Mouse (Mus musculus): Measurements from ENCODE around the gene Slc44a5. TPM values are rescaled to one million over a fixed set of nuclear protein-coding genes. Genes with fewer than 3 reads are reported as not detected.

Slc44a5 gene
- polyA plus RNA-seq, 1 experiment from 2014 or later: 9.2 TPM

GRCm38 (mm10) chr3:154300006-154300405, 326.8 kb downstream of the Slc44a5 start:
- Histone ChIP-seq H3K9me3 (ENCODE audit: control insufficient read depth, low read length) (no peaks in the 10 kb centered on the region), H3K27me3 (ENCODE audit: control insufficient read depth, insufficient read depth, low read length) (no peaks in the 10 kb centered on the region), H3K4me3 (ENCODE audit: low read depth, low read length) (no peak overlapping the region), H3K4me2 (ENCODE audit: low read depth, low read length) (no peak overlapping the region), H3K9ac (replicated peaks; ENCODE audit: low read depth, low read length) (no peak overlapping the region), H3K4me1 (ENCODE audit: control insufficient read depth, insufficient read depth, low read length) (no peaks in the 10 kb centered on the region), H3K36me3 (ENCODE audit: control insufficient read depth, insufficient read depth, low read length) (no peaks in the 10 kb centered on the region), H3K27ac (ENCODE audit: low read depth, low read length) (no peak overlapping the region)
- 95% methylated on average over 9 of the region's 9 CpGs for WGBS
- ATAC-seq (ENCODE audit: low read depth): no peak

- Histone ChIP-seq H3K4me1 (ENCODE audit: control insufficient read depth, insufficient read depth, low read length) (no peaks in the 10 kb centered on the region), H3K9me3 (ENCODE audit: control insufficient read depth, low read length) (no peaks in the 10 kb centered on the region), H3K27ac (ENCODE audit: low read depth, low read length) (no peak overlapping the region), H3K36me3 (ENCODE audit: control insufficient read depth, insufficient read depth, low read length) (no peaks in the 10 kb centered on the region), H3K27me3 (ENCODE audit: control insufficient read depth, insufficient read depth, low read length) (no peaks in the 10 kb centered on the region), H3K4me3 (ENCODE audit: low read depth, low read length) (no peak overlapping the region), H3K9ac (replicated peaks; ENCODE audit: low read depth, low read length) (no peak overlapping the region), H3K4me2 (ENCODE audit: low read depth, low read length) (no peak overlapping the region)
- ATAC-seq (ENCODE audit: low read depth): no peak
- WGBS: 84% methylated on average over 4 of the region's 4 CpGs
These were observed 327.9 kb downstream of the Slc44a5 start for GRCm38 (mm10) chr3:154301102-154301501.

- H3K4me2 ChIP-seq (ENCODE audit: low read depth, low read length): no peak overlapping the region
- no peak overlapping the region for H3K4me3 ChIP-seq (ENCODE audit: low read depth, low read length)
- H3K4me1 ChIP-seq (ENCODE audit: control insufficient read depth, insufficient read depth, low read length): no peaks in the 10 kb centered on the region
- no peak for ATAC-seq (ENCODE audit: low read depth)
- H3K9ac ChIP-seq (replicated peaks; ENCODE audit: low read depth, low read length): no peak overlapping the region
- no peak overlapping the region for H3K27ac ChIP-seq (ENCODE audit: low read depth, low read length)
- 70% methylated on average over 16 of the region's 16 CpGs for whole genome bisulfite sequencing
- H3K9me3 ChIP-seq (ENCODE audit: control insufficient read depth, low read length): no peaks in the 10 kb centered on the region
- no peaks in the 10 kb centered on the region for H3K27me3 ChIP-seq (ENCODE audit: control insufficient read depth, insufficient read depth, low read length)
- H3K36me3 ChIP-seq (ENCODE audit: control insufficient read depth, insufficient read depth, low read length): no peaks in the 10 kb centered on the region
These were observed 332.1 kb downstream of the Slc44a5 start for GRCm38 (mm10) chr3:154305163-154305884.

GRCm38 (mm10) chr3:154317651-154318248, 344.5 kb downstream of the Slc44a5 start:
- Histone ChIP-seq H3K27me3 (ENCODE audit: control insufficient read depth, insufficient read depth, low read length) (peaks cover 3% of the 10 kb centered on the region; the same call in 1 of the 2 replicates), H3K4me3 (ENCODE audit: low read depth, low read length) (no peak overlapping the region), H3K4me1 (ENCODE audit: control insufficient read depth, insufficient read depth, low read length) (no peaks in the 10 kb centered on the region), H3K36me3 (ENCODE audit: control insufficient read depth, insufficient read depth, low read length) (no peaks in the 10 kb centered on the region), H3K9ac (replicated peaks; ENCODE audit: low read depth, low read length) (no peak overlapping the region), H3K9me3 (ENCODE audit: control insufficient read depth, low read length) (no peaks in the 10 kb centered on the region), H3K4me2 (ENCODE audit: low read depth, low read length) (no peak overlapping the region), H3K27ac (ENCODE audit: low read depth, low read length) (no peak overlapping the region)
- ATAC-seq (ENCODE audit: low read depth): no peak
- WGBS: 16% methylated on average over 5 of the region's 5 CpGs

Other genes starting within 250 kb of the Slc44a5 start
- gene St6galnac3, start 248.3 kb upstream of the Slc44a5 start, polyA plus RNA-seq (2014; fragmentation: Nextera tagmentation; extraction: Ambion mirVana): 25.6 and 29.1 TPM in 2 replicates
- gene Asb17, start 129.2 kb upstream of the Slc44a5 start, polyA plus RNA-seq (2014; fragmentation: Nextera tagmentation; extraction: Ambion mirVana): 0.33 TPM in 1 of 2 replicates, not detected in the other
- gene Msh4, start 67.3 kb upstream of the Slc44a5 start, polyA plus RNA-seq (2014; fragmentation: Nextera tagmentation; extraction: Ambion mirVana): 0.28 and 0.31 TPM in 2 replicates
- gene Rabggtb, start 60.4 kb upstream of the Slc44a5 start, polyA plus RNA-seq (2014; fragmentation: Nextera tagmentation; extraction: Ambion mirVana): 54.0 and 54.9 TPM in 2 replicates
- gene Acadm, start 28.8 kb upstream of the Slc44a5 start, polyA plus RNA-seq (2014; fragmentation: Nextera tagmentation; extraction: Ambion mirVana): 56.5 and 66.1 TPM in 2 replicates